Comparison of ENCODE assay signal across 15 mouse cellular contexts in genomic region chr1:185628401-185628800, GRCm38 (mm10).
"Had no signal": no experiment of that assay in that cellular context is flagged by ENCODE, and none has a peak within 500 bp of the region (broad histone marks: within the 10 kb centered on the region; RNA-seq: fewer than 3 reads in every experiment).

No protein-coding gene starts in this region.

- H3K27me3 ChIP-seq: neural tube, embryonic 15.5 days; stomach, embryonic 15.5 days had no signal

- H3K9me3 ChIP-seq: neural tube, embryonic 15.5 days; stomach, embryonic 15.5 days had no signal

- H3K4me3 ChIP-seq: neural tube, embryonic 15.5 days; stomach, embryonic 15.5 days had no signal

- H3K4me1 ChIP-seq: neural tube, embryonic 15.5 days; stomach, embryonic 15.5 days had no signal

- H3K36me3 ChIP-seq: neural tube, embryonic 15.5 days; stomach, embryonic 15.5 days had no signal

- H3K4me2 ChIP-seq: neural tube, embryonic 15.5 days; stomach, embryonic 15.5 days had no signal

- DNase-seq: retina, postnatal 1 day; right cerebral cortex, adult 18-20 months; right cerebral cortex, postnatal 14 days; right cerebral cortex, postnatal 25 days; right cerebral cortex, postnatal 4 days; spleen, adult 18-20 months; thymus, adult 18-20 months; thymus, adult 2 months; thymus, postnatal 14 days; thymus, postnatal 25 days; thymus, postnatal 36 days; thymus, postnatal 4 days had no signal

- H3K9ac ChIP-seq: neural tube, embryonic 15.5 days; stomach, embryonic 15.5 days had no signal

- H3K27ac ChIP-seq: neural tube, embryonic 15.5 days; stomach, embryonic 15.5 days; stomach, postnatal 0 days had no signal
